Mouse (Mus musculus): ENCODE results near the gene Picalm. TPM values are rescaled to one million over a fixed set of nuclear protein-coding genes. Genes with fewer than 3 reads are reported as not detected.
"Not testable (repeated sequence)": the region's sequence is repeated elsewhere in the genome, so short reads cannot be mapped to it uniquely, and the experiment has no call there.

The Picalm gene
- total RNA-seq, 1 experiment = 125 TPM

- Histone ChIP-seq H3K9ac (ENCODE audit: insufficient read depth, low read depth, low read length, poor library complexity, severe bottlenecking) (no peak overlapping the region), H3K4me1 (ENCODE audit: control insufficient read depth in 2 of 2, insufficient read depth in 2 of 2, low read length in 2 of 2, poor library complexity in 1 of 2) (peaks cover 0 to 3% of the 10 kb centered on the region in 2 experiments; a peak in 1 of 4 replicates), H3K27ac (ENCODE audit: insufficient read depth, low read depth, low read length, poor library complexity, severe bottlenecking) (no peak overlapping the region), H3K9me3 (ENCODE audit: control insufficient read depth, insufficient read depth, low read depth, low read length) (no peaks in the 10 kb centered on the region), H3K4me3 (ENCODE audit: insufficient read depth in 1 of 2, low read depth in 1 of 2, low read length in 2 of 2, poor library complexity in 1 of 2, severe bottlenecking in 1 of 2) (no peak overlapping the region), H3K36me3 (ENCODE audit: control insufficient read depth, insufficient read depth, low read length, poor library complexity, severe bottlenecking) (peaks cover 3% of the 10 kb centered on the region; the same call in 1 of the 2 replicates)
- TF ChIP-seq MAFK (IDR thresholded peaks at IDR 0.05; ENCODE audit: insufficient read depth, low read depth, low read length) = no peak
- no peak for TF ChIP-seq ZNF384 (IDR thresholded peaks at IDR 0.05; ENCODE audit: low read depth, low read length)
- TF ChIP-seq HCFC1 (IDR thresholded peaks at IDR 0.05; ENCODE audit: borderline replicate concordance, insufficient read depth, low read length) = no peak
- no peak for TF ChIP-seq ZC3H11A (IDR thresholded peaks at IDR 0.05; ENCODE audit: borderline replicate concordance, low read depth, low read length)
- no peak for TF ChIP-seq CHD2 (IDR thresholded peaks at IDR 0.05; ENCODE audit: low read depth, low read length)
- no peak for DNase-seq (ENCODE audit: low read depth, low spot score)
- in situ Hi-C loops (cut with MboI; ENCODE audit: low sequenced_read_pairs in 2 of 2, unreplicated experiment in 2 of 2) = no loop called here
Observed at GRCm38 (mm10) chr7:90165970-90166369, 36.0 kb downstream of the Picalm start.

GRCm38 (mm10) chr7:90167777-90168176, 37.8 kb downstream of the Picalm start:
- H3K36me3 ChIP-seq (ENCODE audit: control insufficient read depth, insufficient read depth, low read length, poor library complexity, severe bottlenecking); H3K9ac ChIP-seq (ENCODE audit: insufficient read depth, low read depth, low read length, poor library complexity, severe bottlenecking); DNase-seq (ENCODE audit: low read depth, low spot score); H3K9me3 ChIP-seq (ENCODE audit: control insufficient read depth, insufficient read depth, low read depth, low read length); H3K27ac ChIP-seq (ENCODE audit: insufficient read depth, low read depth, low read length, poor library complexity, severe bottlenecking); H3K4me3 ChIP-seq (ENCODE audit: insufficient read depth in 1 of 2, low read depth in 1 of 2, low read length in 2 of 2, poor library complexity in 1 of 2, severe bottlenecking in 1 of 2); in situ Hi-C loops (cut with MboI; ENCODE audit: low sequenced_read_pairs in 2 of 2, unreplicated experiment in 2 of 2); H3K4me1 ChIP-seq (ENCODE audit: control insufficient read depth in 2 of 2, insufficient read depth in 2 of 2, low read length in 2 of 2, poor library complexity in 1 of 2): not testable (repeated sequence)

DNA sequence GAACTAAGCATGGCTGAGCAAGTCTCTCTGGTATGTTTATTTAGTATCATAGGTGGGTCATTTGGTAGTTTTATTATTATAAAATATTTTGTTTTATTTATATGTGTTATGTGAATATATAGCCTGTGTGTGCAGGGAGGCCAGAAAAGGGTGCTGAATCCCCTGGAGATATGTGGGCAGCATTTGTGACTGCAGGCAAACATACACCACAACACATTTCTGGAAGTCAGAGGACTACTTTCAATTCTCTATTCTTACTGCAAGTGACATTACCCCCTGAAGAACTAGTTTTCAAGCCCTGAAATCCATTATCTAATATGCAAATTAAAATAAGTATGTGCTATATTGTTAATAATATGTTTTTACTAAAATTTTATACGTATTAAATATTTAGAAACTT, 43.8 kb downstream of the Picalm start:
- peaks cover 6% of the 10 kb centered on the region for H3K36me3 ChIP-seq (ENCODE audit: control insufficient read depth, insufficient read depth, low read length, poor library complexity, severe bottlenecking)
- DNase-seq (ENCODE audit: low read depth, low spot score) = no peak
- in situ Hi-C loops (cut with MboI; ENCODE audit: low sequenced_read_pairs in 2 of 2, unreplicated experiment in 2 of 2) = no loop called here

GRCm38 (mm10) chr7:90175576-90175975, 45.6 kb downstream of the Picalm start:
- H3K4me1 ChIP-seq (ENCODE audit: control insufficient read depth in 2 of 2, insufficient read depth in 2 of 2, low read length in 2 of 2, poor library complexity in 1 of 2) = no peaks in the 10 kb centered on the region
- no peak overlapping the region for H3K27ac ChIP-seq (ENCODE audit: insufficient read depth, low read depth, low read length, poor library complexity, severe bottlenecking)
- in situ Hi-C loops (cut with MboI; ENCODE audit: low sequenced_read_pairs in 2 of 2, unreplicated experiment in 2 of 2) = no loop called here
- H3K36me3 ChIP-seq (ENCODE audit: control insufficient read depth, insufficient read depth, low read length, poor library complexity, severe bottlenecking) = peaks cover 6% of the 10 kb centered on the region
- H3K9ac ChIP-seq (ENCODE audit: insufficient read depth, low read depth, low read length, poor library complexity, severe bottlenecking) = no peak overlapping the region
- H3K9me3 ChIP-seq (ENCODE audit: control insufficient read depth, insufficient read depth, low read depth, low read length) = no peaks in the 10 kb centered on the region
- H3K4me3 ChIP-seq (ENCODE audit: insufficient read depth in 1 of 2, low read depth in 1 of 2, low read length in 2 of 2, poor library complexity in 1 of 2, severe bottlenecking in 1 of 2) = no peak overlapping the region
- TF ChIP-seq ZNF384 (IDR thresholded peaks at IDR 0.05; ENCODE audit: low read depth, low read length) (no peak), CHD2 (IDR thresholded peaks at IDR 0.05; ENCODE audit: low read depth, low read length) (no peak), ZC3H11A (IDR thresholded peaks at IDR 0.05; ENCODE audit: borderline replicate concordance, low read depth, low read length) (no peak), MAFK (IDR thresholded peaks at IDR 0.05; ENCODE audit: insufficient read depth, low read depth, low read length) (no peak), HCFC1 (IDR thresholded peaks at IDR 0.05; ENCODE audit: borderline replicate concordance, insufficient read depth, low read length) (no peak)
- no peak for DNase-seq (ENCODE audit: low read depth, low spot score)

More for the DNA sequence above, 43.8 kb downstream of the Picalm start:
- Histone ChIP-seq H3K4me3 (ENCODE audit: insufficient read depth in 1 of 2, low read depth in 1 of 2, low read length in 2 of 2, poor library complexity in 1 of 2, severe bottlenecking in 1 of 2) (no peak overlapping the region), H3K9ac (ENCODE audit: insufficient read depth, low read depth, low read length, poor library complexity, severe bottlenecking) (no peak overlapping the region), H3K9me3 (ENCODE audit: control insufficient read depth, insufficient read depth, low read depth, low read length) (no peaks in the 10 kb centered on the region), H3K27ac (ENCODE audit: insufficient read depth, low read depth, low read length, poor library complexity, severe bottlenecking) (no peak overlapping the region), H3K4me1 (ENCODE audit: control insufficient read depth in 2 of 2, insufficient read depth in 2 of 2, low read length in 2 of 2, poor library complexity in 1 of 2) (no peaks in the 10 kb centered on the region)
- no peak for TF ChIP-seq HCFC1 (IDR thresholded peaks at IDR 0.05; ENCODE audit: borderline replicate concordance, insufficient read depth, low read length)
- TF ChIP-seq ZNF384 (IDR thresholded peaks at IDR 0.05; ENCODE audit: low read depth, low read length) = no peak
- no peak for TF ChIP-seq MAFK (IDR thresholded peaks at IDR 0.05; ENCODE audit: insufficient read depth, low read depth, low read length)
- TF ChIP-seq ZC3H11A (IDR thresholded peaks at IDR 0.05; ENCODE audit: borderline replicate concordance, low read depth, low read length) = no peak
- TF ChIP-seq CHD2 (IDR thresholded peaks at IDR 0.05; ENCODE audit: low read depth, low read length) = no peak

GRCm38 (mm10) chr7:90180635-90181034, 50.6 kb downstream of the Picalm start:
- H3K9me3 ChIP-seq (ENCODE audit: control insufficient read depth, insufficient read depth, low read depth, low read length) = no peaks in the 10 kb centered on the region
- no peaks in the 10 kb centered on the region for H3K4me1 ChIP-seq (ENCODE audit: control insufficient read depth in 2 of 2, insufficient read depth in 2 of 2, low read length in 2 of 2, poor library complexity in 1 of 2)
- in situ Hi-C loops (cut with MboI; ENCODE audit: low sequenced_read_pairs in 2 of 2, unreplicated experiment in 2 of 2) = no loop called here
- TF ChIP-seq HCFC1 (IDR thresholded peaks at IDR 0.05; ENCODE audit: borderline replicate concordance, insufficient read depth, low read length) (no peak), CHD2 (IDR thresholded peaks at IDR 0.05; ENCODE audit: low read depth, low read length) (no peak), ZNF384 (IDR thresholded peaks at IDR 0.05; ENCODE audit: low read depth, low read length) (no peak), MAFK (IDR thresholded peaks at IDR 0.05; ENCODE audit: insufficient read depth, low read depth, low read length) (no peak), ZC3H11A (IDR thresholded peaks at IDR 0.05; ENCODE audit: borderline replicate concordance, low read depth, low read length) (no peak)
- H3K27ac ChIP-seq (ENCODE audit: insufficient read depth, low read depth, low read length, poor library complexity, severe bottlenecking) = no peak overlapping the region
- peaks cover 6% of the 10 kb centered on the region for H3K36me3 ChIP-seq (ENCODE audit: control insufficient read depth, insufficient read depth, low read length, poor library complexity, severe bottlenecking)
- no peak overlapping the region for H3K9ac ChIP-seq (ENCODE audit: insufficient read depth, low read depth, low read length, poor library complexity, severe bottlenecking)
- H3K4me3 ChIP-seq (ENCODE audit: insufficient read depth in 1 of 2, low read depth in 1 of 2, low read length in 2 of 2, poor library complexity in 1 of 2, severe bottlenecking in 1 of 2) = no peak overlapping the region
- no peak for DNase-seq (ENCODE audit: low read depth, low spot score)
